Mouse (Mus musculus) adrenal gland, adult 2 months (tissue): Measurements from ENCODE around the gene C1qtnf5. TPM values are rescaled to one million over a fixed set of nuclear protein-coding genes. Genes with fewer than 3 reads are reported as not detected.

Experiments used
- DNase-seq: peaks from one replicate; pipeline ENCODE4 v3.0.0; 2021
- polyA plus RNA-seq: library from polyadenylated mRNA; depleted of rRNA; stranded (reverse); fragments of >200 nt; gene quantifications from 2 replicates; pipeline ENCODE4 v1.2.3, GENCODE M21; 2012; rRNA removed
- total RNA-seq, 2 experiments: library from RNA; stranded (reverse); gene quantifications; 2 replicates each; pipeline ENCODE4 v1.2.3; 2021

C1qtnf5 gene
- total and polyA plus RNA-seq, 3 experiments = 11.2 to 32.4 (median 17.6) TPM

GRCm38 (mm10) chr9:44130581-44131275 lies 23.7 kb downstream of the C1qtnf5 start:
- peak; percentile 32 for DNase-seq

- no peak for DNase-seq
Observed at GRCm38 (mm10) chr9:44131276-44131590, 24.2 kb downstream of the C1qtnf5 start.

- DNase-seq = no peak
Observed at GRCm38 (mm10) chr9:44132200-44132599, 25.2 kb downstream of the C1qtnf5 start.

GRCm38 (mm10) chr9:44133287-44133686 lies 26.2 kb downstream of the C1qtnf5 start:
- DNase-seq = no peak

- DNase-seq = peak; percentile 83
Observed at GRCm38 (mm10) chr9:44134101-44134850, 27.2 kb downstream of the C1qtnf5 start, which contains the start of gene Mcam. Mcam (plus strand) TSS chr9:44134469.

- DNase-seq = peak; percentile 70
Observed at GRCm38 (mm10) chr9:44134851-44135730, 28.0 kb downstream of the C1qtnf5 start.

GRCm38 (mm10) chr9:44135731-44136411 lies 28.8 kb downstream of the C1qtnf5 start:
- no peak for DNase-seq

- DNase-seq = no peak
Observed at GRCm38 (mm10) chr9:44137846-44138245, 30.8 kb downstream of the C1qtnf5 start.

GRCm38 (mm10) chr9:44141951-44142350 lies 34.9 kb downstream of the C1qtnf5 start:
- DNase-seq = no peak

- no peak for DNase-seq
Observed at GRCm38 (mm10) chr9:44143421-44143820, 36.4 kb downstream of the C1qtnf5 start.

GRCm38 (mm10) chr9:44144023-44144717 lies 37.1 kb downstream of the C1qtnf5 start:
- DNase-seq = no peak

GRCm38 (mm10) chr9:44144718-44145060 lies 37.6 kb downstream of the C1qtnf5 start:
- no peak for DNase-seq

- peak; percentile 30 for DNase-seq
Observed at GRCm38 (mm10) chr9:44147290-44147689, 40.2 kb downstream of the C1qtnf5 start.

Other genes starting within 250 kb of the C1qtnf5 start
- 10 to 100 TPM; 46.9 to 49.6 TPM for gene Thy1, start 63.9 kb upstream of the C1qtnf5 start, total RNA-seq
- gene Thy1, start 63.9 kb upstream of the C1qtnf5 start, polyA plus RNA-seq = 25.0 and 26.5 TPM in 2 replicates
- gene Usp2, start 40.2 kb upstream of the C1qtnf5 start, total RNA-seq = 10 to 100 TPM; 33.7 to 60.9 TPM
- gene Usp2, start 40.2 kb upstream of the C1qtnf5 start, polyA plus RNA-seq = 10.9 and 15.2 TPM in 2 replicates
- under 1 TPM in 1 of 2 experiments, not detected in 1; 0.10 TPM for gene Mfrp, start 5.5 kb upstream of the C1qtnf5 start, total RNA-seq
- gene Mfrp, start 5.5 kb upstream of the C1qtnf5 start, polyA plus RNA-seq = 0.40 TPM in 1 of 2 replicates, not detected in the other
- gene Gm49380, start 6.3 kb downstream of the C1qtnf5 start, total RNA-seq = under 1 TPM; 0.12 to 0.76 TPM
- gene Gm49380, start 6.3 kb downstream of the C1qtnf5 start, polyA plus RNA-seq = 1.1 TPM in 1 of 2 replicates, not detected in the other
- gene Rnf26, start 6.3 kb downstream of the C1qtnf5 start, total RNA-seq = 10 to 100 TPM; 28.7 to 30.4 TPM
- gene Rnf26, start 6.3 kb downstream of the C1qtnf5 start, polyA plus RNA-seq = 72.9 and 76.9 TPM in 2 replicates
- gene Mcam, start 27.2 kb downstream of the C1qtnf5 start, total RNA-seq = 10 to 100 TPM; 30.5 to 52.2 TPM
- gene Mcam, start 27.2 kb downstream of the C1qtnf5 start, polyA plus RNA-seq = 24.9 and 39.4 TPM in 2 replicates
- gene Cbl, start 126.8 kb downstream of the C1qtnf5 start, total RNA-seq = 10 to 100 TPM; 26.2 to 31.5 TPM
- 7.8 and 8.7 TPM in 2 replicates for gene Cbl, start 126.8 kb downstream of the C1qtnf5 start, polyA plus RNA-seq
- gene Ccdc153, start 133.4 kb downstream of the C1qtnf5 start, total RNA-seq = 1 to 10 TPM; 2.7 to 3.4 TPM
- gene Ccdc153, start 133.4 kb downstream of the C1qtnf5 start, polyA plus RNA-seq = 0.26 and 0.63 TPM in 2 replicates
- not detected for gene Pdzd3, start 144.2 kb downstream of the C1qtnf5 start, total RNA-seq
- 0.06 TPM in 1 of 2 replicates, not detected in the other for gene Pdzd3, start 144.2 kb downstream of the C1qtnf5 start, polyA plus RNA-seq
- 10 to 100 TPM; 15.7 to 27.8 TPM for gene Nlrx1, start 161.4 kb downstream of the C1qtnf5 start, total RNA-seq
- 25.3 and 27.7 TPM in 2 replicates for gene Nlrx1, start 161.4 kb downstream of the C1qtnf5 start, polyA plus RNA-seq
- 10 to 100 TPM; 27.1 to 41.4 TPM for gene Abcg4, start 181.4 kb downstream of the C1qtnf5 start, total RNA-seq
- gene Abcg4, start 181.4 kb downstream of the C1qtnf5 start, polyA plus RNA-seq = 84.3 and 86.8 TPM in 2 replicates
- gene Hinfp, start 198.4 kb downstream of the C1qtnf5 start, total RNA-seq = 10 to 100 TPM; 16.6 to 24.9 TPM
- 13.5 and 13.8 TPM in 2 replicates for gene Hinfp, start 198.4 kb downstream of the C1qtnf5 start, polyA plus RNA-seq
- 10 to 100 TPM; 46.1 to 59.0 TPM for gene C2cd2l, start 213.0 kb downstream of the C1qtnf5 start, total RNA-seq
- 100 and 106 TPM in 2 replicates for gene C2cd2l, start 213.0 kb downstream of the C1qtnf5 start, polyA plus RNA-seq
- gene Dpagt1, start 218.8 kb downstream of the C1qtnf5 start, total RNA-seq = 10 to 100 TPM; 28.2 to 36.1 TPM
- gene Dpagt1, start 218.8 kb downstream of the C1qtnf5 start, polyA plus RNA-seq = 55.8 and 68.2 TPM in 2 replicates
- gene H2afx, start 227.4 kb downstream of the C1qtnf5 start, total RNA-seq = 10 to 100 TPM; 28.1 to 37.4 TPM
- gene H2afx, start 227.4 kb downstream of the C1qtnf5 start, polyA plus RNA-seq = 124 and 134 TPM in 2 replicates
- 10 to 100 TPM; 80.7 to 92.6 TPM for gene Hmbs, start 237.0 kb downstream of the C1qtnf5 start, total RNA-seq
- gene Hmbs, start 237.0 kb downstream of the C1qtnf5 start, polyA plus RNA-seq = 75.0 and 80.6 TPM in 2 replicates